Mouse (Mus musculus): ENCODE results near the gene Tmub2.

The Tmub2 gene

DNA sequence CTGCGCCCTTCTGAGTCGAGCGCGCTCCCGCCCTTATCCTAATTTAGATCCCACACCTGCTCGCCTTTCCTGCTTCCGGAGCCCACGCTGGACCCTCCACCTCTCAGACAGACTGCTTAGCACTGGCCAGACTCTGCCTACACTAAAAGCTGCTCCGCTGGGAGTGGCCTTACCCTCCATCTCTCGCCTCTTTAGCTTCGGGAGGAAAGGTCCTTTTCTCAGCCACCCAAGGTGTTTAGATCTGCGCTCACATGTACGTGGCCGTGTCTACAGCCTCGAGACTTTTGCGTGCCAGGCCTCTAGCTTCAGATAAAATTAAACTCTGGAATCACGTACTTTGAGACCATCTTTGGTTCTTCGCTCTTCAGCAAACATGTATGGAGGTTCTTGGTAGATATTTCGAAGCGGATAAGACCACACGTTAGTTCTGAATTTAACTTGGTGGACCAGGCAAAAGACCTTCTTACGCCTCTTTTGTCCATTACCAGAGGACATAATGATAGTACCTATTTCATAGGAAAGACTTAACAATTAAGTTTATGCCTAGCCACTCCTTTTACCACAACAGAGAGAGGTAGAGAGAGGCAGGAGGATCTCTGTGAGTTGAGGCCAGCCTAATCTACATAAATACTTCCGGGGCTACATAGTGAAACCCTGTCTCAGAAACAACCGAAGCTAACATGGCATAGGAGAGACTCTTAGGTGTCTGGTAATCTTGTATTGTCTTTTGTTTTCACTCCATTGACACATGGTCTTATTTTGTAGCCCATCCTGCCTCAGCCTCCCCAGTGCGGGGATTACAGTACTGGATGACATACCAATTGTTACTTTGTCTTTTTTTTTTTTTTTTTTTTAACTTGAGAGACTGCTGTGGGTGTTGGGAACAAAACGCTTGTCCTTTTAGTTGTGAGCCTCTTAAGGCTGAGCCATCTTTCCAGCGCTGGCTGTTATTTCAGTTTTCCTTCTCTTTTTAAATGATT is 13.1 kb downstream of the Tmub2 start:
- no peak for DNase-seq (ENCODE audit: extremely low read depth, insufficient read length, low spot score)

GRCm38 (mm10) chr11:102299839-102300238 is 15.1 kb downstream of the Tmub2 start:
- DNase-seq (ENCODE audit: extremely low read depth, insufficient read length, low spot score) = no peak

DNA sequence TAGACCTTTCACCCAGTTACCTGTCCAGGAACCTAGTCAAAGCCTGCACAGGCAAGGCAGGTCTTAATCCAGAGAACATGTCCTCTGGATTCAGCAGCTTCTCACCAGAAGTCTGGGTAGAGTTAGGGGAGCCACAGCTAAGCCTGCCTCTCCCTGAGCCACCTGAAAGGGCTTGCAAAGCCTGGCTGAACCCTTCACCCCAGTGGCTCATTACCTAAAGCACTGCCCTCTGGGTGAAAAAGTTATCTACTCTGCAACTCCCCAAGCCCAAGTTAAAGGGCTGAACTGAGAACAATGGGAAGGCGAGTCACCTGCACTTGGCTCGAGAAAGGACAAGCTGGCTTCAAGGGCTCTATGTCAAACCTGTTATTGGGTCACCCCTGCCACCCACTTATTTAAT is 19.4 kb downstream of the Tmub2 start:
- no peak for DNase-seq (ENCODE audit: extremely low read depth, insufficient read length, low spot score)

DNA sequence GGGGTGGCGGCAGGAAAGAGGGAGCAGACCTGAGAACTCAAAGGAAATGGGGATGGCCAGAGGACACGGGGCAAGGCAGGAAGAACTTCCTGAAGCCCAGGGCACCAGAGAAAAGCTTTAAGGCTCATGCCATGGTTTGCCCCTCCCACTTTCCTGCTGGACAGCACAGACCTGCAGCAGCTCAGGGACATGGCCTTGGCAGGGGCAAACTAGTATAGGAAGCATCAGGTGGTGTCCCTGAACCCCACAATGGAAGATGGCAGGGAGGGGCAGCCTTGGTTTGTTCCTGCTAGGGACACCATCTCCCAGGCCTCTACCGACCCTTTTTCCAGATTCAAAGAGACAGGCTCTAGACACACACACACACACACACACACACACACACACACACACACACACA is 20.6 kb downstream of the Tmub2 start:
- DNase-seq (ENCODE audit: extremely low read depth, insufficient read length, low spot score) = no peak

DNA sequence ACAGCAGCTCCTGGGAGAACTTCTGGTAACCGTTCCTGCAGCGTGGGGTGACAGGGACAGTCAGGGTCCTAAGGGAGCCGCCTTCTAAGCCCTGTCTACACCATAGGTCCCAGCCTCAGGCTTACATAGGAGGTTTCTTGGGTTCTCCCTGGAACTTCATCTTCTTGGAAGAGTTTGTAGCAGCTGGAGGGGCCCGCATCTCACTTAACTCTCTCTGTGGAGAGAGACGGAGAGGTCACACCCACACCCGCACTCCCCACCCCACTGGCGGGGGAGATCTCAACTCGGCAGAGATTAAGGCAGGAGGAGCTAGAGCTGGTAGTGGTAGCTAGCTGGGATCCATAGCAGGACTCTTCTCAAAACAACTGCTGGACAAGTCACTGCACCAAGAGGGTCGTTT is 23.4 kb downstream of the Tmub2 start:
- DNase-seq (ENCODE audit: extremely low read depth, insufficient read length, low spot score) = no peak

- peak; percentile 96 for DNase-seq (ENCODE audit: extremely low read depth, insufficient read length, low spot score)
These were observed 24.2 kb downstream of the Tmub2 start for GRCm38 (mm10) chr11:102308979-102309378.

DNA sequence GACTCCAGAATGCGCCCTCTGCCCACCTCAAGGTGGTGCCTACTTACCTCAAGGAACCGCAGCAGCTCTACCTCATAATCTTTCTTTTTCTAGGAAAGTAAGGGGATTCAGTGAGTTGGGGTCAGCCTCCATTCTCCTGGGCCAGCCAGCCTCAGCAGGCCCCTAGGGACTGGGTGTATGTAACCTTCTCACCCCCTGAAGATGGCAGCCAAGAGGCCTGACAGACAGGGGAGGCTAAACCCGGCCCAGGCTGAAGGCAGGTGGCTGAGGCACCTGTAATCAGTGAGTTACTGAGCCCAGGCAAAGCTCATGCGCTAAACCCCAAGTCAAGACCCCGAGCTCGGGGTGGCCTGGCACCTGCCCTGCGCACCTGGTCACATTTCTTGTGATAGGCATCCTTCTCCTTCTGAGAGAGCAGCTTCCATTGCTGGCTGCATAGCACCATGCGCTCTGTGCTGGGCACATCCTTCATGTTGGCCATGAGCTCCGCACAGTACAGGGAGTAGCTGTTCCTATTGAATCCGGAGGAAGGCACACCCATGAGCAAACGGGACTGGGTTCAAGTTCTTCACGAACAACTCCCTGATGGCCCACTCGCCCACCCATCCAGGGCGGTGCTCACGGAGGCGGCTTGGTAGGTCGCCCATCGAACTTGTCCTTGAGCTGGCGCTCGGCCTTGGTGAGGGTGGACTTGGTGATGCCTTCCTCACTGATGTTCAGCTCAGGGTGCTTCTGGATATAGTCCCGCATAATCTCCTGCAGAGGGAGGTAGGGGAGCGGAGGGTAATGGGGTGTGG is 25.3 kb downstream of the Tmub2 start:
- no peak for DNase-seq (ENCODE audit: extremely low read depth, insufficient read length, low spot score)

- no peak for DNase-seq (ENCODE audit: extremely low read depth, insufficient read length, low spot score)
These were observed 26.3 kb downstream of the Tmub2 start for GRCm38 (mm10) chr11:102310768-102311695.

GRCm38 (mm10) chr11:102311966-102312365 is 27.2 kb downstream of the Tmub2 start:
- DNase-seq (ENCODE audit: extremely low read depth, insufficient read length, low spot score) = no peak

- no peak for DNase-seq (ENCODE audit: extremely low read depth, insufficient read length, low spot score)
These were observed 27.9 kb downstream of the Tmub2 start for GRCm38 (mm10) chr11:102312586-102312985.

- no peak for DNase-seq (ENCODE audit: extremely low read depth, insufficient read length, low spot score)
These were observed 29.6 kb downstream of the Tmub2 start for GRCm38 (mm10) chr11:102314321-102314720.

GRCm38 (mm10) chr11:102315690-102316571 is 31.2 kb downstream of the Tmub2 start:
- no peak for DNase-seq (ENCODE audit: extremely low read depth, insufficient read length, low spot score)

DNA sequence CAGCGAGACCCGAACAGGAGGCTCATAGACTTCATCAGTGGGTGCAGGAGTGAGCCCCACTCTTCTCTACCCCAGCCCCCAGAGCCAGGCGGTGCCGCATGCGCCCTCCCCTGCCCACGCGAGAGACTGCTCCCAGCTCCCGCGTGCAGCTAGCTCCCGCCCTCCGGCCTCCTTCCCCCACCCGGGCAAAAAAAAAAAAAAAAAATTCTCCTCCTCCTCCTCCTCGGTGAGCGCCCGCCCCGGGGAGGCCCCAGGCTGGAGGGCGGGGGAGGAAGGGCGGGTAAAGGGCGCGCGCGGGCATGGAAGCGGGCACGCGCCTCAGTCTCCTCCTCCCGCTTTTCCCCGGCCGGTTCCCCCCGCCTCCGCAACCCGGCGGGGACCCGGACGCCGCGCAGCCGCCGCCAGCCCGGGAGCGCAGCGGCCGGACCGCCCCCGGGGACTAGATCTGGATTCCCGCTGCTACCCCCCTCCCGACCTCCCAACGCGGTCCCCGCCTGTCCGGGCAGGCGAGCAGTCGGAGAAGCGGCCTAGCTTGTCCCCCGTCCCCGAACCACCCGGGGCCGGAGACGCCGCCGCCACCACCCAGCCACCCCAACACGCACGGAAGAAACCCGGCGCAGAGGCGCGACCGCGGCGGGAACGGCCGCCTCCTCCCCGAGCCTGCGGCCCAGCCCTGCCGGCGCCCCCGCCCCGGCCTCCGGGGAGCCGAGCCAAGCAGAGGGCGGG is 32.0 kb downstream of the Tmub2 start:
- DNase-seq (ENCODE audit: extremely low read depth, insufficient read length, low spot score) = peak; percentile 88

- peak; percentile 71 for DNase-seq (ENCODE audit: extremely low read depth, insufficient read length, low spot score)
These were observed 32.7 kb downstream of the Tmub2 start for GRCm38 (mm10) chr11:102317298-102317900.

GRCm38 (mm10) chr11:102317901-102318575 is 33.3 kb downstream of the Tmub2 start:
- peak; percentile 86 for DNase-seq (ENCODE audit: extremely low read depth, insufficient read length, low spot score)

DNA sequence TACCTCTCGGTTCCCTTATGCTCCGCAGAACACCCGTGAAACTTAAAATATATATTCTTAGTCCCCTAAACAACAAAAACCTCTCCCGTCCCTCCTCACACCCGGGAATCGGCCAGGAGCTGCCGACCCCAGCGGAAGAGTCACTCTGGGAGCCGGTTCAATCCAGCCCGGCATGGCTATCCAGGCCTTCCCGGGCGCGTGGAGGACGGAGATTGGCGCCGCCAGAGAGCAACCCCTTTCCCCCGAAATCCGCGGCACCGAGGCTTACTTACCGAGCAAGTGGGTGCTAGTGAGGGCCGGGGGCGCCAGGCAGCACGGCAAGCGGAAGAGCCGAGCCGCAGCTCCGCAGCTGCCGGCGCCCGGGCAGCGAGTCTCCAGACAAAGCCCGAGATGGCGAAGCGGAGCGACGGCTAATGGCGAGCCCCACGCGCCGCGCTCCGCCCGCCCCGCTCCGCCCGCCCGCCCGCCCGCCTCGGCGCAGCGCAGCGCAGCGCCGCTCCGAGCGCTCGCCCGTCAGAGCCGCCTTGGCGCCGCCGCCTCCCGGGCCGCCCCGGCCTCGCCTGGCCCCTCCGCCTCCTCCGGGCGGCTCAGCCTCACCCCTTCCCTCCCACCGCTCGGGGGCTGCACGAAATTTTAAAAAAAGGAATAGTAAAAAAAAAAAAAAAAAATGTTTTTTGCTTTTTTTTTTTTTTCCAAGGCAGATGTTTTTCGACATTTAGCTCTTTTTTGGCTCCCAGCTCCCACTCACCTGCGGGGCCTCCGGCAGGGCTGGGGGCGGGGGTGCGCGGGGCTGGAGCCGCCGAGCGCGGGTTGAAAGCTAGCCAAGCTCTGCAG is 34.1 kb downstream of the Tmub2 start:
- DNase-seq (ENCODE audit: extremely low read depth, insufficient read length, low spot score) = no peak

GRCm38 (mm10) chr11:102319410-102319792 is 34.7 kb downstream of the Tmub2 start, which contains the start of gene Ubtf:
TSS of gene Ubtf (minus strand) at chr11:102319742.
- DNase-seq (ENCODE audit: extremely low read depth, insufficient read length, low spot score) = peak; percentile 87
